Mouse (Mus musculus): ENCODE results near the gene Apol8.
"Not testable (repeated sequence)": the region's sequence is repeated elsewhere in the genome, so short reads cannot be mapped to it uniquely, and the experiment has no call there.

The Apol8 gene

DNA sequence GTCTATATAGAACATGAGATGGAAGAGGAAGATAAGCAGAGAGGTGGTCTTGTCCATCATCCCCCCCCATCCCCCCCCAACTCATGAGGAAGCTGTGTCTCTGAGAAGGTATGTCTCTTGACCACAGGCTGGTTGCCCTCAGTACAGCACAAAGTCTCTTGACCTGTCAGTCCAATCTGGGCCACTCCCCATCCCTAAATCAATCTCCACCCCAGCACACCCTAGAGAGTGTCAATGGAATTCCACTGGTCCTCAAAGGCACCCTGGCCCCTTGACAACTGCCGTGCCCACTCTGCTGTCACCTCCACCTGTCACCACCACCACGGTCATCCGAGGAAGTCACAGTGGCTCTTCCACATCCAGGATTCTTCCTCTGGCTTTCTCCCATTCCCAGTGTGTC is 8.4 kb downstream of the Apol8 start:
- no peak for DNase-seq

DNA sequence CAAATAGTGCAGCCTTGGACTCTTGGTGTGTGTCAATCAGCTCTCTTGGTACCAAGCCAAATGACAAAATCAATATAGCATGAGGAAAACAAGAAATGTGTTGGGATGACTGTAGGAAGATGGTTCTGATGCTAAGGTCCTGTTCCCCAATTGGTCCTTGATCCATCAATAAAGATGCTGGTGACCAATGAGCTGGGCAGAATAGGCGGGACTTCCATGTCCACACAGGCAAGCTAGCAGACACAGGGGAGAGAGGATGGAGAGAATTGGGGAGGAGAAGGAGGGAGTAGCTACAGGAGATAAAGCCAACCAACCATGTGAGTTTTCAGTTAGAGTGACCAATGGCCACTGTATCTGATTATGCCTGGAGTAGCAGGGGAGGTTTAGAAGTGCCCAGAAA is 10.5 kb downstream of the Apol8 start:
- no peak for DNase-seq

DNA sequence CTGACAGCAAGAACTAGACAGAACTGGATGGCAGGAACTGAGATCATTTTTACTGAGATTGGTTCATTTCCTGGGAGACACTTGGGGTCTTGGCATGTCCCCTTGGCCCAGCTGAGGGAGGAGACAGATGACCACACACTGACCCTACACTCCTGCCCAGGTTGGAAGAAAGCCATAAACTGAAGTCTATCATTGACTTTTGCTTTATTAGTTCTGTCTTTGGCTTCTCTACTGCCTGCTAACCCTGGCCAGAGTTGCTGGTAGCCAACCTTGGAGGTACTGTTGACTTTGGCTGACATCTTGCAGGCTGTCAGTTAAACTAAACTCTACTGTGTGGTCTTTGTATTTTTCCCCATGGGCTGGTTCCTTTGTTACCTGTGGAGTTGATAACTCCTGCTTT is 11.7 kb downstream of the Apol8 start:
- no peak for DNase-seq

DNA sequence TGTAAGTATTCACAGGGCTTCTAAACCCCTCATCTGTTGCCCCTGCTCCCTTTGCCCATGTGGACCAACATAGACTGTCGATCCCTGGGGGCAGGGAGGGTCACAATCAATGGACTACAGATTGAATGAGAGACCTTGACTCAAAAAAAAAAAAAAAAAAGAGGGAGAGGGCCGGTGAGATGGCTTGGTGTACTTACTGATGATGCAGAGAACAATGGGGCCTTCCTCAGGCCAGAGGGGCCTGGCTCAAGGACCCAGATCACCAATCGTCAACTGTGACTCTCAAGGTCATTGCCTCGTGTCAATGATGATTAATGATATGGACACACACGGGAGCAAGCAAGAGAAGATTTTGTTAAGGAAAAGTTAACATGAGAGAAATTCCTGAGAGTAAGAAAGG is 12.2 kb downstream of the Apol8 start:
- DNase-seq: no peak

DNA sequence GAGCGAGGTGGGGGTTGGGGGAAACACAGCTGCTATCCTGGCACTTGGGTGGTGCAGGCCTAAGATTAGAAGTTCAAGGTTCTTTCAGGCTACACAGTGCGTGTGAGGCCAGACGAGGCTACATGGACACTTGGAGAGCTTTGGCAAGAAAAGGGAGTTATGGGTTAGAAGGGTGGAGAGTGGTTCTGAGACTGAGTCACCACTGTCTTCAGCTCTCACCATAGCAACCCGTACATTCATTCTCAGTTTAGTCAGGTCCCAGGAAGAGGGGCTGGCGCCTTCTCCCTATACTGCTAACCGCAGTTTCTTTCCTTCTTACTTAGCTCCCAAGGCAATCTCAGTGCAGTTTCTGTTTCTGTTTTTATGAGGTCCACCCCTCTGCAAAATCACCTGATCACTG is 15.2 kb downstream of the Apol8 start:
- not testable (repeated sequence) for DNase-seq

DNA sequence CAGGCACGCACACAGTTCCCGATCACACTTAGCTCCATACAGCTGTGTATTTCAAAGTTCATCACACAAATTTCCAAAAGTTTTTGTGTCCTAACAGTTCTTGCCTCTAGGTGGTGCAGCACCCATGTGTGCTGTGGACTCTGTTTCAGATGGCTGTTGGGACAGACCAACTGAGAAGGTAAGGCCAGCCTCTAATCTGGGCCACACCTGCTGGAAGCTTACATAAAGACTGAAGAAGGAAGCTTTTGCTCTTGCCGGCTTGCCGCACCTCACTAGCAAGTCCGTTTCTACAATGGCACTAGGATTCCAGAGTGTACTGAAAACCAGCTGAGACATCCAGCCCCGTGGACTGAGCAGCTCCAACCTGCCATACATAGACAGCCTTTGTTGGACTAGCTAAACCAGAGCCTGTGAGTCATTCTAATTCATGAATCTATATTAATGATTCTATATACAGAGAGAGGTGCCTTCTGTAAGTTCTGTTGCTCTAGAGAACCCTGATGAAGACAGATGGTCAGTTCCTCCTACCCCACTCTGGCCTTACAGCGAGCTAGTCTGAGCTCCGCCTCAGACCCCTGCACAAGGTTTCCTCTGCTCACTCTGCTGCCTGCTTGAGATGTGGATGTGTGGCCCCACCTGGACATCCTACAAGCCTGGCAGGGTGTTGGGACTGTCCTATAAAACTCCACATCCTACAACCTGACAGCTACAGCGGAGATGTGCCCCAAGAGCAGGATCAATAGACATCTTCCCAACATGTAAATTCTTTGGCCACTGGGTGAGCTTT is 16.1 kb downstream of the Apol8 start:
- DNase-seq: peak in 1 of 2 experiments; percentile 15

DNA sequence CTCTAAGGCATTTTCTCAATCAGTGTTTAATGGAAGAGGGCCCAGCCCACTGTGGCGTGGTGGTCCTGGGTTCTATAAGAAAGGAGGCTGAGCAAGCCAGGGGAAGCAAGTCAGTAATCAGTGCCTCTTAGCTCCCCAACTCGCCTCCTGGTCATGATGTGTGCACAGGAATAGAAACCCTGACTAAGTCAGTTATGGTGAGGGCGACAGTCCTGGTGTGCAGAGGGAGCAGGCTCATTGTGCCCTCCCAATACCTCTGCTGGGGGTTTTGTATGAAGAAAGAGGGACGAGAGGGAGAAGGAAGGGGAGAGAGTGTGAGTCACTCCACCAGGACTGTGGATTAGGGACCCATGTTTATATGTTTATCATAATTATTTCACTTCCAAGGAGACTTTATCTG is 22.9 kb downstream of the Apol8 start:
- DNase-seq: not testable (repeated sequence)

DNA sequence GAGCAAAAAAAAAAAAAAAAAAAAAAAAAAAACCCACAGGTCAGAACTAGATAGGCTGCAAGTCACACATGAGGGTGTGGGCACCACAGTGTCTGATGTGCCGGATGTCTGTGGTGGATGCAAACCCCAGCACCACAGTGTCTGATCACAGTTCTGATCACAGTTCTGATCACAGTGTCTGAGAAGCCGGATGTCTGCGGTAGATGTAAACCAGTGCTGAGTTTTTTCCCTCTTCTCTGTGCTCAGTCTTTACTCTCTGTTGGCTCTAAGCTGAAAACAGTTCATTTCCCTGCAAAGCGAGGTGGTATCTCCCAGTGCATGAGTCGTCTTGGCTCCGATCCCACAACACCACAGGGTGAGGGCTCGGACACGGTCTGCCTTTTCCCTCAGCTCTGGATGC is 23.4 kb downstream of the Apol8 start:
- DNase-seq: not testable (repeated sequence)

DNA sequence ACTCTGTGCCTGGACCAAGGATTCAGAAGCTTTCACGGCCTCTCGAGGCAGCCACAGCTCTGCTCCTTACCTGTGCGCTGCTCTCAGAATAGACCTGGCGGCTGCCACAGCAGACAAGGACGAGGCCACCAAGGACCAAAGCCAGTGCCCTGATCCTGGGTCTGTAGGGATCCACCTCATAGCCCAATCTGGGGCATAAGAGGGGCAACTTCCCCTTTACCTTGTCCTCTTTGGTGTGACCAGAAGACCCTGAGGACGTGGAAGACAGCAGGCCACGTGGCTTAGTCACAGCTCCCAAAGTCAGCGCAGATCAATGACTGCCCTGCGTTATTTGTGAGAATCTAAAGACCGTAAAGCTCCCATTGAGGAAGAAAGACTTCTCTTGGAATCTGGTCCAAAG is 24.0 kb downstream of the Apol8 start:
- DNase-seq: not testable (repeated sequence)

DNA sequence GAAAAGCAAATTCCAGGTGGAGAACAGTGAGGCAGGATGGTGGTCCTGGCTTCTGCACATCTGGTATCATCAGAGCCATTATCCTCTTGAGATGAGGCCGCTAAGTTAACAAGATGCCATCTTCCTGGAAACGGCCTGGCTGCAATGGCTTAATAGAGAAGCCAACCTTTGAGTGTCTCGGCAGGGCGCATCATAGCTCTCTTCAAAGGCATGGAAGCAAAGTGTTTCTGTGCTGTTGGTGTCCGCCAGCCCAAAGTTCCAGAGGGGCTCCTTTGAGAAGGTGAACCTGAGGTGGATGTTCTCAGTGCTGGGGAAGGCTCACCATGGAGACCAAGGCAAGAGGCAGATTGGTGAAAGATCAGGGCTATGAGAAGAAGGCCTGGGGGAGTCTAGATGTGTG is 25.2 kb downstream of the Apol8 start:
- DNase-seq: no peak

DNA sequence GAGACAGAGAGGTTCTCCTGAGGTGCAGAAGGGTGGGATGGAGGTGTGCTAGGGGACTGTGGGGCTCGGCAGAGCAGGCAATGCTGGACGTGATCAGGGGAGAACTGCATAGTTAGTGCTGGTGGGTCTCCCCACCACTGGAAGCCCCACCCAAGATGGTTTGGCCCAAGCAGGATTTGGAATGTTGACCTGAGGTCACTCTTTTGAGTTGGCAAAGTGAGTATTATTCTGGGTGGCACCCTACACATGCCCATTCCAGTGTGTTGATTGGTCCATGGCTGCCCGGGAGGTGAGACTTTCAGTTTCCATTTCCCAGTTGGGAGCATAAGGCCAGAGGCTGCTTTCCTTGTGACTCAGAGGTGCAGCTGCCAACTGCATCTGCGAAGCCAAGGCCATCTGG is 28.1 kb downstream of the Apol8 start, which contains the start of gene Apol9b:
TSS of gene Apol9b (plus strand) at position 301 of the 400 bp plus-strand sequence.
- DNase-seq: not testable (repeated sequence)

DNA sequence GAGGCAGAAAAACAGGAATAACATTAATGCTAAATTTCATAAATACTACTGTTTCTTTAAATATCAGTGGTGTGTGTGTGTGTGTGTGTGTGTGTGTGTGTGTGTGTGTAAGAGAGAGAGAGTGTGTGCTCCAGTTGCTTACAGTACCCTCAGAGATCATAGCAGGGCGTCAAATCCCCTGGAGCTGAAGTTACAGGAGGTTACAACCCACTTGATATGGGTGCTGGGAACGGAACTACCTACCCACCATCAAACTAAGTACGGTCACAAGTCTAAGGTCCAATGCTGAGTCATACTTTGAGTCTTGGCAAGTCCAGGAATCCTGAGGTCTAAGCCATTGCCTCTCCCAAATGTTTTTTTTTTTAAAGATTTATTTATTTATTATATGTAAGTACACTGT is 29.1 kb downstream of the Apol8 start:
- not testable (repeated sequence) for DNase-seq

DNA sequence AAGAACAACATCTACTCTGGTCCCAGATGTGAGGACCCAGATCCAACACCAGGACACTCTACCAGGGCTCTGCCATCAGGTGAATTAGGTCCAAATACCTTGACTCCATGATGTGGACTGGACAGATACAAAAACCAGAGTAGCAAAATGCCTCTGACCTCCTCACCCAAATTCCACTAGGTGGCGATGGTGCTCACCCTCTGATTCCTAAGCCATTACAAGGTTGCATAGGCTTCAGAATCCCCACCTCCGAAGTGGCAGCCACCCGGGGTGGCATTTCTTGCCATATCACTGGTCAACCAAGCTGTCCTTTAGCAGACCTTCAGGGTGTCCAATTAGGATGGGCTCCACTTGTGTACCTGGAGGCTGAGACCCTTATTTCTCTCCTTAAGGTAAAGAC is 29.7 kb downstream of the Apol8 start:
- DNase-seq: not testable (repeated sequence)

DNA sequence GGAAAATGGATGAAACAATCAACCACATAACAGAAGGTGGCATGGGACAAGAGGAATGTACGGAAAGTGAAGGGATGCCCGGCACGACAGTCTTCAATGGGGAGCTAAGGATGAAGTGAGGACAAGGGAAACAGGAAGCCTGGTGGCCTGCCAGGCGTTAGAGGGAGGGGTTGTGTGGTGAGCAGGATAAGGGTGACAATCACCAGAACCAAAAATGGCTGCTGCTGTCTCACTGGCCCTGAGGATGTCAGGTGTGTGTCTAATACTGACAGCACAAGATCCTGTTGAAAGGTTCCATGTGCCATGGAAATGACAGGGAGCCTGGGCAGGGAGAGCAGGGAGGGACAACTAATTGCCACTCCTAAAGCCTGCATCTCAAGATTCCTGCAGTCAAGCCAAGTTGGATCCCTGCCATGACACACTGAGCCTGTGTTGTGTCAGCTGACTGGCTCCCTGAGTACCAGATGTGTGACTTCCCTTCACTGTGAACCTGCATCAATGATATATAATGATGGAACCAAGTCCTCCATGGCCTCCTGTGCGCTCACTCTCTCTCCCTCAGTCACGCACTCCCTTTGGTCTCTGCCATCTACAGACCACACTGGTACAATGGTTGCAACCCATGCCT is 31.3 kb downstream of the Apol8 start:
- DNase-seq: not testable (repeated sequence)

DNA sequence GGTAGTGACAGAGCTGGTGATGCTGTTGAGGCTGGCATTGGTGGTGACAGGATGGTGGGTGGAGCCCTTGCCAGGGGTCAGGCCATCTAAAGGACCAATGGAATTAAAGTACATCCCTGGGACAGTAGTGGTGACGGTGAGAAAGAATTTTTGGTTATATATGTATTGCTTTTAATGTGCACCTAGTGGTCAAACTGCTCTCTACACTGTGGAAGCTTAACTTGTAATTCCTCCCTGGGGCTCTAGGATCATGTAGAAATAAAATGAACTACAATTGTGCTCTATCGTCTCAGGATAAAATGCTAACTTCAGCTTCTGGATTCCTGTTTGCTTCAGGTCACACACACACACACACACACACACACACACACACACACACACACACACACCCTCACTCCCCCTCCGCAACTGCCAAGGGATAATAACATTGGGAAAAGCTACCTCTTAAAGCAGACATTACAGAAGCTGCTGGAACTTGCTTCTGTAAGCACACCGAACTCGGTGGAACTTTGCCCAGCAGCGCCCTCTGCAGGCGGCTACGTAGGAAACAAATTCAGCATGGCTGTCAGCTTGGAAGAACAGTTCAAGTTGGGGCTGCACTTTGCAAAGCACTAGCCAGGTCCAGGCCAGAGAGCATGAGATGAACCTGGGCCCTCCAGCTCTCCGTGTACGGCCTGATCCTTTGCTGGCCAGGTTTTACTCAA is 32.4 kb downstream of the Apol8 start:
- not testable (repeated sequence) for DNase-seq

DNA sequence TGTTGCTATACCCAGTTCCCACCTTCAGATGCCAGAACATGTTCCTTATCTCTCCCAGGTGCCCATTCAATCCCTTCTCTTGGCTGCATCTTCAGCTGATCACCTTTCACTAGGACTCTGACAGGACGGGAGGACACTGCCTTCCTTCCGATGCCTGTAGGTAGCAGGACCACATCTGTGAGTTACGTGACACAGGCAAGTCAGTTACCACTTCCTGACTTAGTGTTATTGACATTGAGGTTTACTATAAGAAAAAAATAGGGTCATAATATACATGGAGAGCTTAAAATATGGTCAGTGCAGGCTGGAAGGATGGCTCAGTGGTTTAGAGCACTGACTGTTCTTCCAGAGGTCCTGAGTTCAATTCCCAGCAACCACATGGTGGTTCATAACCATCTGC is 35.3 kb downstream of the Apol8 start:
- not testable (repeated sequence) for DNase-seq

DNA sequence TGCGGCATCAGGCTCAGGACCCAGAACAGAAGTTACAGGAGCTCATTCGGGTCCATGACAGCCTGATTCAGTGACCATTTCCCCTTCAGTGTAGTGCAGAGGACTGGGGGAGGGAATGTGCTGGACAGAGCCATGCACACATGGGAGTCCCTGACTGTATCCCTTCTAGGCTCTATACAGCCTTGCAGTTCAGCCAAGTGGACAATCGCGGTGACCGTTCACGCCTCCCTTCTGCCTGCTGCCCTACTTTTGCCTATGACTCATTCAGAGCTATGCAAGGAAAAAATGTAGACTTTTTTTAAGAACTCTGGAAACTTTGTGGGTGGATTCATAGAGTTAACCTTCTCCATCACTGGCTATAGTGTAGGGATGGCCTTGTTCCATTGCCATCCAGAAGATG is 38.6 kb downstream of the Apol8 start:
- DNase-seq: not testable (repeated sequence)

DNA sequence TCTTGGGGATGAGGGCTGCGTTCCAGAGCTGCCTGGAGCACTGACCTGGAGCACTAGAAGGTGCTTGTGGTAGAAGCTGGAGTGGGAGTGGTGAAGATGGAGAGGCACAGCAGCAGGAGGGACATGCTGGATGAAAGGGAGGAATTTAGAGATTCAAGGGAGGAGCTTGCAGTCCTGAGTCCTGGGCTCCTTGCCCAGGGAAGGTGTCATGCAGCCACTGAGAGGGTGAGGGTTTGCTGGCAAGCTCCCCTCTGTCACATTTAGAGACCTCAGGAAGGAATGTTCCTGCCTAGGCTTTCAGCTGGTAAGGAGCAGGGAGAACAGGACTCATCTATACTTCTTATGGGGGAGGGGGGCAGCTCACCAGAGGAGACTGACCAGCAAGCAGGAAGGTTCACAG is 47.9 kb downstream of the Apol8 start:
- not testable (repeated sequence) for DNase-seq

DNA sequence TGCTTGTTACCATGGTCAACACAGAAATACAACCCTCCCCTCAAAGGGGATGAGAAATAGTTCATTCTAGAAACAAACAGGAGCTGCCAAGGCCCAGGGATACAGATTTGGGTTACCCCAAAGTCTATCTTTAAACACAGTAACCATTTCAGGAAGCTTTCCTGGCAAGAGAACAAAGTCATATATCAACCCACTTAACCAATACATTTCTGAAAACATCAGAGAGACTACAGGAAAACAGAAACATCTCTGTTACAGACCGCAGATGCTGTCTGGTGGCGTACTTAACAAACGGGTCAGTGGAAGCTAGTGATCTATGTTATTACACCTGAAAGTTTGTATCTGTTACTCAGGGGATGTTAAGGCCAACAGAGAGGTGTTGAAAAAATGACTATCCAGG is 51.5 kb downstream of the Apol8 start:
- not testable (repeated sequence) for DNase-seq

DNA sequence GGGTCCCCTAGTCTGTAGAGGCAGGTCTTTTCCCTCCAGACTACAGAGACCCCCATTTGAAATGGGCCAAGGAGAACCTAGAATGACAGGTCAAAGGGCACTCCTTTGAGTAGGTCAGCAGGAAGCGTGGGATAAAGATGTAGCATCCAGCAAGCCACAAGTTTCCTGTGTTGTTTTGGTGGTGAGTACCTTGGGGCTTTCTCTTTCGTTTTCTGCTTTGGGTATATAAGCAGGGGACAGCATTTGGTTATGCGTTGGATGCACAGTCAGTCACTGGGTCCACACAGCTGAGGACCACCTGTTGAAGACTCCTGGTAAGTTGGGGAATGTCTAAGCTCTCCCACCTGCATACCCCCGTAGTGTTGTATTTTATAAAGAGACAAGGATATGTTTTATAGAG is 58.1 kb downstream of the Apol8 start, which contains the start of gene Apol7e:
TSS of gene Apol7e (plus strand) at position 202 of the 400 bp plus-strand sequence.
- DNase-seq: not testable (repeated sequence)
